Mouse (Mus musculus) myocyte (in vitro differentiated cells): Measurements from ENCODE around the gene Pnkd. TPM values are rescaled to one million over a fixed set of nuclear protein-coding genes. Genes with fewer than 3 reads are reported as not detected.
A peak's percentile ranks its signal among the peaks of the same experiment; 100 is the strongest.

Experiments
- H3K27me3 ChIP-seq: one replicate; pipeline ENCODE4 v1.6.1; 2011; ENCODE audit not compliant: control insufficient read depth, insufficient read depth, insufficient read length
- H3K36me3 ChIP-seq: one replicate; pipeline ENCODE4 v1.6.1; 2011; ENCODE audit not compliant: control insufficient read depth, insufficient read depth
- H3K4me2 ChIP-seq: one replicate; pipeline ENCODE4 v1.6.1; 2011; ENCODE audit warnings: low read depth, control low read depth
- H3K4me3 ChIP-seq: one replicate; pipeline ENCODE4 v1.5.1; 2011; ENCODE audit warnings: mild to moderate bottlenecking, control low read depth, moderate library complexity
- H3K79me2 ChIP-seq: one replicate; pipeline ENCODE4 v1.6.1; 2011; ENCODE audit not compliant: control insufficient read depth, insufficient read depth
- H3ac ChIP-seq: one replicate; pipeline ENCODE4 v1.6.1; 2011; ENCODE audit not compliant: control insufficient read depth, insufficient read length
- CEBPB ChIP-seq: IDR thresholded peaks from 2 replicates; pipeline ENCODE4 v1.6.1; 2011; ENCODE audit warnings: mild to moderate bottlenecking, moderate library complexity; ENCODE audit not compliant: poor library complexity, insufficient read depth, severe bottlenecking
- E2F4 ChIP-seq: IDR thresholded peaks from one replicate; pipeline ENCODE4 v1.6.1; 2011; ENCODE audit warnings: mild to moderate bottlenecking, control low read depth, moderate library complexity; ENCODE audit not compliant: insufficient read depth
- MAX ChIP-seq: IDR thresholded peaks from one replicate; pipeline ENCODE4 v1.6.1; 2011; ENCODE audit warnings: low read depth, mild to moderate bottlenecking, control low read depth
- MYOD1 ChIP-seq, 3 experiments: IDR thresholded peaks; one replicate each; pipeline ENCODE4 v1.6.1; 2011; ENCODE audit warnings: control low read depth in 2 of 3, low read depth in 2 of 3, mild to moderate bottlenecking in 2 of 3, moderate library complexity in 1 of 3; ENCODE audit not compliant: insufficient read length in 2 of 3, control insufficient read depth in 1 of 3
- MYOG ChIP-seq, 3 experiments: IDR thresholded peaks; one replicate each; pipeline ENCODE4 v1.6.1; 2011; ENCODE audit warnings: control low read depth in 2 of 3, low read depth in 2 of 3, mild to moderate bottlenecking in 2 of 3; ENCODE audit not compliant: insufficient read length in 2 of 3, control insufficient read depth in 1 of 3, insufficient read depth in 1 of 3
- POLR2A ChIP-seq: IDR thresholded peaks from one replicate; pipeline ENCODE4 v1.6.1; 2011; ENCODE audit warnings: low read depth, mild to moderate bottlenecking, control low read depth, moderate library complexity; ENCODE audit not compliant: insufficient read length
- POLR2AphosphoS2 ChIP-seq: IDR thresholded peaks from one replicate; pipeline ENCODE4 v1.6.1; 2011; ENCODE audit warnings: low read depth, control low read depth; ENCODE audit not compliant: insufficient read length
- REST ChIP-seq: IDR thresholded peaks from one replicate; pipeline ENCODE4 v1.6.1; 2011; ENCODE audit warnings: mild to moderate bottlenecking, control low read depth, moderate library complexity; ENCODE audit not compliant: insufficient read depth, insufficient read length
- SRF ChIP-seq: IDR thresholded peaks from one replicate; pipeline ENCODE4 v1.6.1; 2011; ENCODE audit warnings: low read depth; ENCODE audit not compliant: control insufficient read depth, insufficient read length
- TCF12 ChIP-seq: IDR thresholded peaks from one replicate; pipeline ENCODE4 v1.6.1; 2011; ENCODE audit warnings: mild to moderate bottlenecking, control low read depth; ENCODE audit not compliant: poor library complexity, insufficient read depth, severe bottlenecking
- TCF3 ChIP-seq: IDR thresholded peaks from one replicate; pipeline ENCODE4 v1.6.1; 2011; ENCODE audit warnings: low read depth, control low read depth; ENCODE audit not compliant: insufficient read length
- USF1 ChIP-seq: IDR thresholded peaks from one replicate; pipeline ENCODE4 v1.6.1; 2011; ENCODE audit warnings: low read depth, mild to moderate bottlenecking, control low read depth, moderate library complexity
- polyA plus RNA-seq: library from polyadenylated mRNA; unstranded; fragments of >200 nt; fragmentation: generic; extraction: Trizol; gene quantifications from one replicate; pipeline ENCODE4 v1.2.1, GENCODE M21; 2012; ENCODE audit warnings: missing spikeins

Gene Pnkd
- polyA plus RNA-seq, 1 experiment = 93.7 TPM

GRCm38 (mm10) chr1:74335033-74335432 is 50.3 kb downstream of the Pnkd start:
- H3K79me2 ChIP-seq = no peaks in the 10 kb centered on the region
- H3K27me3 ChIP-seq = no peaks in the 10 kb centered on the region
- H3K4me3 ChIP-seq = no peak overlapping the region
- H3K4me2 ChIP-seq = peak overlapping the region; percentile 6
- no peak overlapping the region for H3ac ChIP-seq
- TF ChIP-seq SRF (no peak), USF1 (no peak), REST (no peak), MYOG (IDR thresholded peaks at IDR 0.05; ENCODE audit: control insufficient read depth in 1 of 3, insufficient read depth in 1 of 3, insufficient read length in 2 of 3, low read depth in 2 of 3) (no peak), POLR2AphosphoS2 (no peak), E2F4 (no peak), TCF3 (no peak), POLR2A (no peak), MYOD1 (IDR thresholded peaks at IDR 0.05; ENCODE audit: control insufficient read depth in 1 of 3, insufficient read length in 2 of 3, low read depth in 2 of 3) (no peak), CEBPB (no peak), MAX (no peak), TCF12 (no peak)
- no peaks in the 10 kb centered on the region for H3K36me3 ChIP-seq

DNA sequence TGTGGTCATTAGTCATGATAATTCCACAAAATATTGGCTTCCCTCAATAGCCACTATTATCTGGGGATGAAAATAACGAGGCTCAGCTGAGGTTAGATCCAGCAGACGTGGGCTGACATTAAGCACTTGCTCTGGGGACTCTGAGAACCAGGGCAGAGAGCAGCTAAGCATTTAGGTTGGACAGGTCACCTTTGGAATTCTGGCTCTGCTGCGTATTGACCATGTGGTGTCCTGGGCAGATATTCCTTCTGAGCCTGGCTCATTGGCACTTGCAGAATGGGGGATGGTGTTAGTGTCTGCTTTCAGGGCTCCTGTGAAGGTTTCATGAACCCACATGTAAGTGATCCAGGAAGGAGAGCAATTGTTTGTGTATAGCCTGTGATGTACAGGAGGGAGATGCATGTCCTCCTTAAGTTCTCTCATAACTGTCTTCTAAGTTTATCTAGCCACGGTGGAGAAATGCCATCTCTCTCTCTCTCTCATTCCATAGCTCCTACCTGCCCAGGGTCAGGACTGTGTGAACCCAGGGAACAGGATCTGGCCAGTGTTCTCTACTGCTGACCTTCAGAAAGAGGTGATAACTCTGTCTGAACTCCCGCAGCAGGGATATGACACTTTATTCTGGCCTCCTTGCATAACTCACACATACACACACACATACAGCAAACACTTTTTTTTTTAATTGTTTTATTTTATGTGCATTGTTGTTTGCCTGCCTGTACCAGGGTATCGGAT is 50.9 kb downstream of the Pnkd start:
- H3ac ChIP-seq = no peak overlapping the region
- H3K36me3 ChIP-seq = no peaks in the 10 kb centered on the region
- no peak overlapping the region for H3K4me3 ChIP-seq
- H3K27me3 ChIP-seq = no peaks in the 10 kb centered on the region
- no peak for TF ChIP-seq E2F4
- TF ChIP-seq MYOG (IDR thresholded peaks at IDR 0.05; ENCODE audit: control insufficient read depth in 1 of 3, insufficient read depth in 1 of 3, insufficient read length in 2 of 3, low read depth in 2 of 3) = no peak
- TF ChIP-seq TCF3 = no peak
- TF ChIP-seq POLR2A = no peak
- TF ChIP-seq POLR2AphosphoS2 = no peak
- no peak for TF ChIP-seq CEBPB
- no peak for TF ChIP-seq SRF
- no peaks in the 10 kb centered on the region for H3K79me2 ChIP-seq
- H3K4me2 ChIP-seq = no peak overlapping the region

DNA sequence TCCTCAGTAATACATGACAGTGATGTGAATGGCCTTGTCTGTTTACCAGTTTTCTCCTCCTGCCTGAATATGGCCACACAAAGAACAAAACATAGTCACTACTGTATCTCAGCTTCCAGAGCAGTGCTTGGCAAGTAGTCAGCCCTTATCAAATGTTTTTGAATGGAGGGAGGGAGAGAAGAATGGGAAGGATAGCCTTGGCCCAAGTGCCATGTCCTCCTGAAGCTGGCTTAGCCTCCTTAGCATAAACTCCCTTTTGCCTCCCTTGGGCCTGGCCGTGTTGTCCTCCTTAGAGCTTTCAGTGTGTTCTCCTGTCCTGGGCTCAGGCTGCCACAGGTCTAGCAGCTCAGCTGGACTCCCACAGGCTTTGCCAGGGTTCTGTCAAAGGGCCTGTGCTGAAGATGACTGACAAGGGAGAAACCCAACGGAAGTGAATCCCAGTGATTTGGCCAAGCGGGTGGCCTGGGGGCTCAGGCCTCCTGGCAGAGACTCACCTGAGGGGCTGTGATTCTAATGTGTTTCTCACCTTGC is 52.6 kb downstream of the Pnkd start:
- no peaks in the 10 kb centered on the region for H3K36me3 ChIP-seq
- no peak overlapping the region for H3K4me3 ChIP-seq
- TF ChIP-seq CEBPB = no peak
- no peak for TF ChIP-seq MYOG (IDR thresholded peaks at IDR 0.05; ENCODE audit: control insufficient read depth in 1 of 3, insufficient read depth in 1 of 3, insufficient read length in 2 of 3, low read depth in 2 of 3)
- no peak for TF ChIP-seq POLR2A
- TF ChIP-seq TCF12 = no peak
- no peak for TF ChIP-seq POLR2AphosphoS2
- TF ChIP-seq USF1 = no peak
- TF ChIP-seq SRF = no peak
- no peak for TF ChIP-seq TCF3
- TF ChIP-seq MAX = no peak
- TF ChIP-seq MYOD1 (IDR thresholded peaks at IDR 0.05; ENCODE audit: control insufficient read depth in 1 of 3, insufficient read length in 2 of 3, low read depth in 2 of 3) = no peak
- no peak for TF ChIP-seq E2F4
- H3K79me2 ChIP-seq = no peaks in the 10 kb centered on the region
- no peak overlapping the region for H3K4me2 ChIP-seq
- no peak overlapping the region for H3ac ChIP-seq
- no peaks in the 10 kb centered on the region for H3K27me3 ChIP-seq

DNA sequence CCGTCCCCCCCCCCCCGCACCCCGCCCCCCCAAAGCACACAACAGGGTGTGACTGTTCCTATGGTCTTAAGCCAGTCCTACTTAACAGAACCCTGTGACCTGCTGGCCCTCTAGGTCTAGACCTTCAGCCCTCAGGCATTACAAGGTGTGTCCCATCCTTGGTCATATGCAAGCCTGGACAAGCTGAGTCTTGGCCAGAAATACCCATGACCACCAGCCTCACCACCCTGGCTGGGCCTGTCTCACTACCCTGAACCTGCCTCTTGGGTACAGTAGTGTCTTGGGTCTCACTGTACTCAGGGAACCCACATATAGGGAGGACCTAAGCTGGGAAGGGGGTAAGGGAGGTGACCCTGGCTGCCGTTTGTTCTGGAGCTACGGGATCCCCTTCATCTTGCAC is 53.3 kb downstream of the Pnkd start:
- Histone ChIP-seq H3K4me3 (no peak overlapping the region), H3K79me2 (no peaks in the 10 kb centered on the region), H3K27me3 (no peaks in the 10 kb centered on the region), H3ac (no peak overlapping the region), H3K36me3 (no peaks in the 10 kb centered on the region), H3K4me2 (no peak overlapping the region)
- TF ChIP-seq TCF12 = no peak
- no peak for TF ChIP-seq USF1
- TF ChIP-seq REST = no peak
- no peak for TF ChIP-seq POLR2A
- no peak for TF ChIP-seq MYOD1 (IDR thresholded peaks at IDR 0.05; ENCODE audit: control insufficient read depth in 1 of 3, insufficient read length in 2 of 3, low read depth in 2 of 3)
- TF ChIP-seq E2F4 = no peak
- TF ChIP-seq MAX = no peak

DNA sequence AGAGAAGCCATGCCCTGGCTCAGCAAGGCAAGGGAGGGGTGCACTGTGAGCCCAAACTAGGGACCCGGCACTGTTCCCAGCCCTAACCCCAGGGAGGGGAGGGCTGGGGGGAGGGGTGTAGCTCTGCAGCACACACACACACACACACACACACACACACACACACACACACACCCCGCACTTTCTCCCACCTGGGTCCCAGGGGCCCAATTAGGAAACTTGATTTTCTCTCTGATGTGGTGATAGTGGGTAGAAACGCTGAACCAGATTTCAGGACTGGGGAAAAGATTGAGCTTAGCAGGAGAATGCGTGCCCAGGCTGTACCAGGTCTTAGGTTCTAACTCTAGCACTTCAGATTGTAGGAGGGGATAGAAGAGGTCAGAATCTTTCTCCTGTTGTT is 53.9 kb downstream of the Pnkd start:
- no peaks in the 10 kb centered on the region for H3K36me3 ChIP-seq
- no peaks in the 10 kb centered on the region for H3K27me3 ChIP-seq
- H3K4me2 ChIP-seq = no peak overlapping the region
- H3ac ChIP-seq = no peak overlapping the region
- TF ChIP-seq POLR2A (no peak), TCF3 (no peak), E2F4 (no peak), USF1 (no peak), POLR2AphosphoS2 (no peak), MYOD1 (IDR thresholded peaks at IDR 0.05; ENCODE audit: control insufficient read depth in 1 of 3, insufficient read length in 2 of 3, low read depth in 2 of 3) (no peak), CEBPB (no peak), REST (no peak), MYOG (IDR thresholded peaks at IDR 0.05; ENCODE audit: control insufficient read depth in 1 of 3, insufficient read depth in 1 of 3, insufficient read length in 2 of 3, low read depth in 2 of 3) (no peak), TCF12 (no peak), MAX (no peak), SRF (no peak)
- no peaks in the 10 kb centered on the region for H3K79me2 ChIP-seq
- no peak overlapping the region for H3K4me3 ChIP-seq
